Mouse (Mus musculus) limb, embryonic 10.5 days (tissue): ENCODE measurements around the gene Nrxn3. TPM values are rescaled to one million over a fixed set of nuclear protein-coding genes. Genes with fewer than 3 reads are reported as not detected.

ENCODE experiments used
- DNase-seq: peaks from one replicate; pipeline ENCODE4 v3.0.0-alpha.2; 2017; ENCODE audit warnings: low spot score
- H3K27ac ChIP-seq: fragments of 300-500 bp; sonication (generic); 2 replicates; pipeline ENCODE4 v1.5.1; 2016; ENCODE audit warnings: mild to moderate bottlenecking
- H3K27me3 ChIP-seq: fragments of 300-500 bp; sonication (generic); 2 replicates; pipeline ENCODE4 v1.6.1; 2016; ENCODE audit warnings: low read depth, mild to moderate bottlenecking; ENCODE audit not compliant: poor library complexity, severe bottlenecking
- H3K36me3 ChIP-seq: fragments of 300-500 bp; sonication (generic); 2 replicates; pipeline ENCODE4 v1.6.1; 2016; ENCODE audit warnings: mild to moderate bottlenecking, moderate library complexity
- H3K4me1 ChIP-seq: fragments of 300-500 bp; sonication (generic); 2 replicates; pipeline ENCODE4 v1.6.1; 2016
- H3K4me3 ChIP-seq: fragments of 300-500 bp; sonication (generic); 2 replicates; pipeline ENCODE4 v1.5.1; 2016; ENCODE audit warnings: mild to moderate bottlenecking, moderate library complexity
- H3K9me3 ChIP-seq: fragments of 300-500 bp; sonication (generic); replicated peaks from 2 replicates; pipeline ENCODE4 v1.6.1; 2016; ENCODE audit warnings: mild to moderate bottlenecking
- WGBS: fragments of 180-500 bp; shearing (Covaris S2); methylation state at CpG from one replicate; pipeline ENCODE4 v1.1.7; 2016; 5-methylcytosine and 5-hydroxymethylcytosine counted together
- polyA plus RNA-seq: library from polyadenylated mRNA; unstranded; fragments of >200 nt; fragmentation: Nextera tagmentation; extraction: Ambion mirVana; gene quantifications from 2 replicates; pipeline ENCODE4 v1.2.1, GENCODE M21; 2016

Nrxn3 gene
- polyA plus RNA-seq, 1 experiment from 2014 or later: 0.48 TPM

- 89% methylated on average over 4 of the region's 4 CpGs for WGBS
- H3K27ac ChIP-seq: no peak overlapping the region
- H3K36me3 ChIP-seq: no peaks in the 10 kb centered on the region
- no peaks in the 10 kb centered on the region for H3K9me3 ChIP-seq
- H3K4me3 ChIP-seq: no peak overlapping the region
- DNase-seq: no peak
- no peaks in the 10 kb centered on the region for H3K4me1 ChIP-seq
- no peaks in the 10 kb centered on the region for H3K27me3 ChIP-seq
These were observed 917.4 kb downstream of the Nrxn3 start for GRCm38 (mm10) chr12:89640046-89640445.

- H3K27ac ChIP-seq: no peak overlapping the region
- H3K4me3 ChIP-seq: no peak overlapping the region
- no peaks in the 10 kb centered on the region for H3K4me1 ChIP-seq
- no peaks in the 10 kb centered on the region for H3K9me3 ChIP-seq
- WGBS: 44% methylated on average over 1 of the region's 1 CpGs
- no peaks in the 10 kb centered on the region for H3K27me3 ChIP-seq
- no peak for DNase-seq
- H3K36me3 ChIP-seq: no peaks in the 10 kb centered on the region
These were observed 918.8 kb downstream of the Nrxn3 start for GRCm38 (mm10) chr12:89641460-89641859.

- WGBS: 95% methylated on average over 2 of the region's 2 CpGs
- no peaks in the 10 kb centered on the region for H3K36me3 ChIP-seq
- H3K4me3 ChIP-seq: no peak overlapping the region
- H3K9me3 ChIP-seq: no peaks in the 10 kb centered on the region
- no peaks in the 10 kb centered on the region for H3K27me3 ChIP-seq
- no peak for DNase-seq
- H3K4me1 ChIP-seq: no peaks in the 10 kb centered on the region
- no peak overlapping the region for H3K27ac ChIP-seq
These were observed 930.5 kb downstream of the Nrxn3 start for GRCm38 (mm10) chr12:89653211-89653610.

GRCm38 (mm10) chr12:89661219-89661618 is 938.5 kb downstream of the Nrxn3 start:
- H3K27ac ChIP-seq: no peak overlapping the region
- no peak for DNase-seq
- no peak overlapping the region for H3K4me3 ChIP-seq
- H3K36me3 ChIP-seq: no peaks in the 10 kb centered on the region
- 81% methylated on average over 3 of the region's 3 CpGs for WGBS
- no peaks in the 10 kb centered on the region for H3K4me1 ChIP-seq
- no peaks in the 10 kb centered on the region for H3K27me3 ChIP-seq
- no peaks in the 10 kb centered on the region for H3K9me3 ChIP-seq

- Histone ChIP-seq H3K27me3 (no peaks in the 10 kb centered on the region), H3K9me3 (no peaks in the 10 kb centered on the region), H3K36me3 (no peaks in the 10 kb centered on the region), H3K4me3 (no peak overlapping the region), H3K4me1 (no peaks in the 10 kb centered on the region), H3K27ac (no peak overlapping the region)
- 80% methylated on average over 2 of the region's 2 CpGs for WGBS
- DNase-seq: no peak
These were observed 946.2 kb downstream of the Nrxn3 start for GRCm38 (mm10) chr12:89668856-89669255.

GRCm38 (mm10) chr12:89672819-89673218 is 950.1 kb downstream of the Nrxn3 start:
- Histone ChIP-seq H3K4me3 (no peak overlapping the region), H3K27me3 (no peaks in the 10 kb centered on the region), H3K36me3 (no peaks in the 10 kb centered on the region), H3K4me1 (peaks cover 10% of the 10 kb centered on the region), H3K9me3 (no peaks in the 10 kb centered on the region), H3K27ac (no peak overlapping the region)
- DNase-seq: no peak
- 85% methylated on average over 2 of the region's 2 CpGs for WGBS

GRCm38 (mm10) chr12:89685633-89686032 is 963.0 kb downstream of the Nrxn3 start:
- no peak overlapping the region for H3K27ac ChIP-seq
- no peaks in the 10 kb centered on the region for H3K36me3 ChIP-seq
- WGBS: 94% methylated on average over 2 of the region's 2 CpGs
- no peaks in the 10 kb centered on the region for H3K4me1 ChIP-seq
- no peak for DNase-seq
- no peak overlapping the region for H3K4me3 ChIP-seq
- H3K9me3 ChIP-seq: no peaks in the 10 kb centered on the region
- H3K27me3 ChIP-seq: no peaks in the 10 kb centered on the region

GRCm38 (mm10) chr12:89689086-89689485 is 966.4 kb downstream of the Nrxn3 start:
- no peak overlapping the region for H3K4me3 ChIP-seq
- WGBS: 96% methylated on average over 7 of the region's 7 CpGs
- no peak for DNase-seq
- H3K27ac ChIP-seq: no peak overlapping the region
- no peaks in the 10 kb centered on the region for H3K9me3 ChIP-seq
- H3K27me3 ChIP-seq: no peaks in the 10 kb centered on the region
- no peaks in the 10 kb centered on the region for H3K4me1 ChIP-seq
- no peaks in the 10 kb centered on the region for H3K36me3 ChIP-seq

- DNase-seq: no peak
These were observed 976.8 kb downstream of the Nrxn3 start for GRCm38 (mm10) chr12:89699469-89699868.

GRCm38 (mm10) chr12:89700937-89701458 is 978.3 kb downstream of the Nrxn3 start:
- Histone ChIP-seq H3K36me3 (no peaks in the 10 kb centered on the region), H3K4me3 (no peak overlapping the region), H3K4me1 (peaks cover 7% of the 10 kb centered on the region), H3K27me3 (no peaks in the 10 kb centered on the region; the same call in 1 of the 2 replicates), H3K27ac (no peak overlapping the region), H3K9me3 (no peaks in the 10 kb centered on the region)
- no peak for DNase-seq
- WGBS: 66% methylated on average over 3 of the region's 3 CpGs

More at GRCm38 (mm10) chr12:89699469-89699868, 976.8 kb downstream of the Nrxn3 start:
- Histone ChIP-seq H3K27me3 (no peaks in the 10 kb centered on the region; the same call in 1 of the 2 replicates), H3K36me3 (no peaks in the 10 kb centered on the region), H3K4me1 (peaks cover 7% of the 10 kb centered on the region), H3K4me3 (no peak overlapping the region), H3K27ac (no peak overlapping the region), H3K9me3 (no peaks in the 10 kb centered on the region)
- WGBS: 6% methylated on average over 4 of the region's 4 CpGs

- no peak for DNase-seq
- H3K9me3 ChIP-seq: no peaks in the 10 kb centered on the region
- H3K27ac ChIP-seq: no peak overlapping the region
- 72% methylated on average over 1 of the region's 1 CpGs for WGBS
- H3K27me3 ChIP-seq: no peaks in the 10 kb centered on the region; the same call in 1 of the 2 replicates
- H3K4me3 ChIP-seq: no peak overlapping the region
- H3K4me1 ChIP-seq: peaks cover 7% of the 10 kb centered on the region
- no peaks in the 10 kb centered on the region for H3K36me3 ChIP-seq
These were observed 980.3 kb downstream of the Nrxn3 start for GRCm38 (mm10) chr12:89702931-89703330.

GRCm38 (mm10) chr12:89707913-89708312 is 985.2 kb downstream of the Nrxn3 start:
- no peaks in the 10 kb centered on the region for H3K4me1 ChIP-seq
- 64% methylated on average over 4 of the region's 4 CpGs for WGBS
- no peak for DNase-seq
- no peaks in the 10 kb centered on the region for H3K27me3 ChIP-seq
- H3K36me3 ChIP-seq: no peaks in the 10 kb centered on the region
- no peak overlapping the region for H3K4me3 ChIP-seq
- no peaks in the 10 kb centered on the region for H3K9me3 ChIP-seq
- H3K27ac ChIP-seq: no peak overlapping the region

GRCm38 (mm10) chr12:89710459-89710858 is 987.8 kb downstream of the Nrxn3 start:
- no peak overlapping the region for H3K4me3 ChIP-seq
- DNase-seq: no peak
- no peak overlapping the region for H3K27ac ChIP-seq
- no peaks in the 10 kb centered on the region for H3K4me1 ChIP-seq
- WGBS: 92% methylated on average over 5 of the region's 5 CpGs
- H3K9me3 ChIP-seq: no peaks in the 10 kb centered on the region
- no peaks in the 10 kb centered on the region for H3K27me3 ChIP-seq
- no peaks in the 10 kb centered on the region for H3K36me3 ChIP-seq

GRCm38 (mm10) chr12:89711791-89712190 is 989.1 kb downstream of the Nrxn3 start:
- H3K9me3 ChIP-seq: no peaks in the 10 kb centered on the region
- WGBS: 97% methylated on average over 1 of the region's 1 CpGs
- no peaks in the 10 kb centered on the region for H3K36me3 ChIP-seq
- no peak for DNase-seq
- no peaks in the 10 kb centered on the region for H3K27me3 ChIP-seq
- H3K4me3 ChIP-seq: no peak overlapping the region
- H3K27ac ChIP-seq: no peak overlapping the region
- H3K4me1 ChIP-seq: no peaks in the 10 kb centered on the region
